Mouse (Mus musculus): Measurements from ENCODE around the gene Fcgrt. TPM values are rescaled to one million over a fixed set of nuclear protein-coding genes. Genes with fewer than 3 reads are reported as not detected.

The Fcgrt gene
- total and polyA plus RNA-seq, 3 experiments = 0.13 to 0.16 TPM; not detected in 1

DNA sequence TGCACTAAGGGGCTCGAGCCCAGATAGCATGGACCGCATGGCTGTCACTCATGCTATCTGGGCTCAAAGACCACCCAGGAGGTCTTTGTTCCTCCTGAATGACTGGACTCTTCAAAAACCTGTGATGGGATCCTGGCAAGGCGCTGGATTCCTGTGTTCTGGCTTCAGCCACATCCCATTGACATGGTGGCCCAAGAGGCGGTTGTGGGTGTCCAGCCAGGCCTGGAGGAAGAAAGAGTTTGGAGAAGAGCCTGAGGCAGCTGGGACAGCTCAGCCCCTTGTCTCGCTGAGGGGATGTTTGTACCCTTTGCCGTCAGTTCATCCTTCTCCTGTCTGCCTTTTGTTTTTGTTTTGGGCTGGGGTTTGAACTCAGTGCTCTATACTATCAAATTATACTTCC lies 45.9 kb upstream of the Fcgrt start:
- no peak overlapping the region for H3K4me2 ChIP-seq (ENCODE audit: insufficient read depth, low read depth, poor library complexity, severe bottlenecking)
- dilution Hi-C loops (cut with MboI; ENCODE audit: extremely low pct_ligation_motif_present, extremely low pct_unique_long_range_greater_than_20kb, low sequenced_read_pairs) (no loop called here), in situ Hi-C loops (cut with MboI; ENCODE audit: low pct_ligation_motif_present, low pct_unique_long_range_greater_than_20kb, low sequenced_read_pairs) (no loop called here)
- no peak for DNase-seq (ENCODE audit: extremely low read depth)
- no peak overlapping the region for H3K4me3 ChIP-seq (replicated peaks in 1 of 3; ENCODE audit: low read depth in 2 of 3, low read length in 2 of 3, poor library complexity in 1 of 3)
- peaks cover under 1 to 53% of the 10 kb centered on the region in 2 experiments for H3K36me3 ChIP-seq (replicated peaks in 1 of 2; ENCODE audit: control insufficient read depth in 1 of 2, insufficient read depth in 1 of 2, low read length in 1 of 2)
- H3K27me3 ChIP-seq (replicated peaks) = no peaks in the 10 kb centered on the region
- H3K4me1 ChIP-seq (ENCODE audit: control insufficient read depth in 1 of 2, insufficient read depth in 2 of 2) = peaks cover 5 to 29% of the 10 kb centered on the region in 2 experiments
- H3K9me3 ChIP-seq (replicated peaks; ENCODE audit: low read length) = no peaks in the 10 kb centered on the region
- TF ChIP-seq MXI1 (IDR thresholded peaks at IDR 0.05; ENCODE audit: low read depth, low read length) (no peak), MAFK (IDR thresholded peaks at IDR 0.05; ENCODE audit: insufficient replicate concordance, low read length) (no peak), ETS1 (conservative IDR thresholded peaks at IDR 0.05; ENCODE audit: low read depth, low read length) (no peak), SIN3A (IDR thresholded peaks at IDR 0.05; ENCODE audit: low read length) (no peak), USF1 (IDR thresholded peaks at IDR 0.05; ENCODE audit: low read depth, low read length) (no peak), KAT2A (IDR thresholded peaks at IDR 0.05; ENCODE audit: insufficient replicate concordance, low read length) (no peak), ZKSCAN1 (IDR thresholded peaks at IDR 0.05; ENCODE audit: borderline replicate concordance, low read depth, low read length) (no peak), HCFC1 (IDR thresholded peaks at IDR 0.05; ENCODE audit: low read depth, low read length) (no peak), GABPA (IDR thresholded peaks at IDR 0.05; ENCODE audit: insufficient replicate concordance, low read depth, low read length) (no peak)
- H3K9ac ChIP-seq (ENCODE audit: insufficient read depth, low read depth) = no peak overlapping the region
- H3K27ac ChIP-seq (ENCODE audit: insufficient read depth, low read depth) = no peak overlapping the region
- H3K79me2 ChIP-seq (replicated peaks; ENCODE audit: control insufficient read depth, extremely low read depth, insufficient read depth, poor library complexity, severe bottlenecking) = no peaks in the 10 kb centered on the region

DNA sequence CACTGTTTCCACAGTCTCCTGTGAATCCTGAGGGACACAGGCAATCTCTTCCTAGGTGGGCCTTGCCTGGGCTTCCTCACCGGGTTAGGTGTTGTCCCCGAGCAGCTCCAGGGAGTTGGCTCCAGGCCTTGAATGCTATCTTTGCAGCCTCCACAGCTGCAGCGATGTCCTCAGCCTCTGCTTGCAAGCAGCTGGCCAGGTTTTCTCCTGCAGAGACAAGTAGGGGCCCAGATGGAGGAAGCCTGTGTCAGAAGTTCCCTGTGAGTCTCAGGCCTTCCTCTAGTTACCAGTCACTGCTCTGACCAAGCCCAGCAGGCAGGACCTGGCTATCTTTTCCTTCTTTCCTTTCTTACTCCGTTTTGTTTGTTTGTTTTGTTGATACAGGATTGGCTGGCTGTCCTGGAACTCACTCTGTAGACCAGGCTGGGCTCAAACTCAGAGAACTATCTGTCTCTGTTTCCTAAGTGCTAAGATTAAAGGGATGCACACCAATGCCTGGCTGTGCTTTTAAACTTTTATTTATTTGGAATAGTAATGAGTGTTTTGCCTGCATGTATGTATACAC lies 45.0 kb upstream of the Fcgrt start:
- Histone ChIP-seq H3K27me3 (replicated peaks) (no peaks in the 10 kb centered on the region), H3K36me3 (replicated peaks in 1 of 2; ENCODE audit: control insufficient read depth in 1 of 2, insufficient read depth in 1 of 2, low read length in 1 of 2) (peaks cover 6 to 62% of the 10 kb centered on the region in 2 experiments), H3K79me2 (replicated peaks; ENCODE audit: control insufficient read depth, extremely low read depth, insufficient read depth, poor library complexity, severe bottlenecking) (no peaks in the 10 kb centered on the region), H3K27ac (ENCODE audit: insufficient read depth, low read depth) (no peak overlapping the region), H3K4me3 (replicated peaks in 1 of 3; ENCODE audit: low read depth in 2 of 3, low read length in 2 of 3, poor library complexity in 1 of 3) (no peak overlapping the region), H3K9me3 (replicated peaks; ENCODE audit: low read length) (no peaks in the 10 kb centered on the region), H3K4me1 (ENCODE audit: control insufficient read depth in 1 of 2, insufficient read depth in 2 of 2) (peaks cover 5 to 29% of the 10 kb centered on the region in 2 experiments), H3K9ac (ENCODE audit: insufficient read depth, low read depth) (no peak overlapping the region), H3K4me2 (ENCODE audit: insufficient read depth, low read depth, poor library complexity, severe bottlenecking) (no peak overlapping the region)
- no peak for DNase-seq (ENCODE audit: extremely low read depth)
- TF ChIP-seq ZNF384 (IDR thresholded peaks at IDR 0.05; ENCODE audit: low read depth, low read length) (no peak), ZC3H11A (IDR thresholded peaks at IDR 0.05; ENCODE audit: low read depth, low read length) (no peak), MEF2A (IDR thresholded peaks at IDR 0.05; ENCODE audit: borderline replicate concordance, low read depth, low read length) (no peak)
- in situ Hi-C loops (cut with MboI; ENCODE audit: low pct_ligation_motif_present, low pct_unique_long_range_greater_than_20kb, low sequenced_read_pairs) (no loop called here), dilution Hi-C loops (cut with MboI; ENCODE audit: extremely low pct_ligation_motif_present, extremely low pct_unique_long_range_greater_than_20kb, low sequenced_read_pairs) (no loop called here)

DNA sequence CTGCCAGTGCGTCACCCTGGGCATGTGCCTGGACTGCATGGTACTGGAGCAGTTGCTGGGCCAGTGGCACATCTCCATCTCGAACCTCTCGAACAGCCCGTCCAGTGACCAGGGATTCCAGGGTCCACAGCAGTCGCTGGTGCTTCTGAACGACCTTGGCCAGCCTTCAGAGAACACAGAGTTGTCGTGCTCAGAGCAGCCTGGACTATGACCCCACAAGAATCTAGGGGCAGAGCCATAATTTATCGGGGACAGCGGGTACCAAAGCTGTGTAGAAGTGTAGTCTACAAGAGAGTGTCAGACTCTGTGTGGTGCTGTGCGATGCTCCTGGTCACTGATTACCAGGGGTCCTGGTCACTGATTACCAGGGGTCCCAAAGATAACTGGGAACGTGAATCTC lies 44.2 kb upstream of the Fcgrt start:
- in situ Hi-C loops (cut with MboI; ENCODE audit: low pct_ligation_motif_present, low pct_unique_long_range_greater_than_20kb, low sequenced_read_pairs) (no loop called here), dilution Hi-C loops (cut with MboI; ENCODE audit: extremely low pct_ligation_motif_present, extremely low pct_unique_long_range_greater_than_20kb, low sequenced_read_pairs) (no loop called here)
- no peak for TF ChIP-seq RCOR1 (conservative IDR thresholded peaks at IDR 0.05; ENCODE audit: low read depth, low read length)
- TF ChIP-seq HCFC1 (IDR thresholded peaks at IDR 0.05; ENCODE audit: low read depth, low read length) = no peak
- no peak for TF ChIP-seq CHD1 (IDR thresholded peaks at IDR 0.05; ENCODE audit: low read depth, low read length)
- TF ChIP-seq GABPA (IDR thresholded peaks at IDR 0.05; ENCODE audit: insufficient replicate concordance, low read depth, low read length) = no peak
- no peak for TF ChIP-seq MAX (IDR thresholded peaks at IDR 0.05; ENCODE audit: low read length)
- no peak for TF ChIP-seq JUND (conservative IDR thresholded peaks at IDR 0.05; ENCODE audit: low read depth, low read length)
- no peak for TF ChIP-seq MEF2A (IDR thresholded peaks at IDR 0.05; ENCODE audit: borderline replicate concordance, low read depth, low read length)
- TF ChIP-seq CHD2 (IDR thresholded peaks at IDR 0.05; ENCODE audit: low read length) = no peak
- no peak for TF ChIP-seq EP300 (IDR thresholded peaks at IDR 0.05; ENCODE audit: low read length)
- TF ChIP-seq ELF1 (IDR thresholded peaks at IDR 0.05; ENCODE audit: low read depth, low read length) = no peak
- TF ChIP-seq SIN3A (IDR thresholded peaks at IDR 0.05; ENCODE audit: low read length) = no peak
- TF ChIP-seq TBP (conservative IDR thresholded peaks at IDR 0.05; ENCODE audit: low read depth, low read length) = no peak
- TF ChIP-seq NELFE (IDR thresholded peaks at IDR 0.05; ENCODE audit: low read depth, low read length) = no peak
- no peak for TF ChIP-seq TCF12 (IDR thresholded peaks at IDR 0.05; ENCODE audit: low read depth, low read length)
- peaks cover 5 to 29% of the 10 kb centered on the region in 2 experiments for H3K4me1 ChIP-seq (ENCODE audit: control insufficient read depth in 1 of 2, insufficient read depth in 2 of 2)
- H3K9ac ChIP-seq (ENCODE audit: insufficient read depth, low read depth) = no peak overlapping the region
- DNase-seq (ENCODE audit: extremely low read depth) = no peak
- H3K36me3 ChIP-seq (replicated peaks in 1 of 2; ENCODE audit: control insufficient read depth in 1 of 2, insufficient read depth in 1 of 2, low read length in 1 of 2) = peaks cover 7 to 69% of the 10 kb centered on the region in 2 experiments
- H3K79me2 ChIP-seq (replicated peaks; ENCODE audit: control insufficient read depth, extremely low read depth, insufficient read depth, poor library complexity, severe bottlenecking) = no peaks in the 10 kb centered on the region
- H3K27ac ChIP-seq (ENCODE audit: insufficient read depth, low read depth) = no peak overlapping the region
- H3K27me3 ChIP-seq (replicated peaks) = no peaks in the 10 kb centered on the region
- H3K4me3 ChIP-seq (replicated peaks in 1 of 3; ENCODE audit: low read depth in 2 of 3, low read length in 2 of 3, poor library complexity in 1 of 3) = no peak overlapping the region
- no peaks in the 10 kb centered on the region for H3K9me3 ChIP-seq (replicated peaks; ENCODE audit: low read length)
- H3K4me2 ChIP-seq (ENCODE audit: insufficient read depth, low read depth, poor library complexity, severe bottlenecking) = no peak overlapping the region
